Mouse (Mus musculus): ENCODE results near the gene Kctd6.

Gene Kctd6

DNA sequence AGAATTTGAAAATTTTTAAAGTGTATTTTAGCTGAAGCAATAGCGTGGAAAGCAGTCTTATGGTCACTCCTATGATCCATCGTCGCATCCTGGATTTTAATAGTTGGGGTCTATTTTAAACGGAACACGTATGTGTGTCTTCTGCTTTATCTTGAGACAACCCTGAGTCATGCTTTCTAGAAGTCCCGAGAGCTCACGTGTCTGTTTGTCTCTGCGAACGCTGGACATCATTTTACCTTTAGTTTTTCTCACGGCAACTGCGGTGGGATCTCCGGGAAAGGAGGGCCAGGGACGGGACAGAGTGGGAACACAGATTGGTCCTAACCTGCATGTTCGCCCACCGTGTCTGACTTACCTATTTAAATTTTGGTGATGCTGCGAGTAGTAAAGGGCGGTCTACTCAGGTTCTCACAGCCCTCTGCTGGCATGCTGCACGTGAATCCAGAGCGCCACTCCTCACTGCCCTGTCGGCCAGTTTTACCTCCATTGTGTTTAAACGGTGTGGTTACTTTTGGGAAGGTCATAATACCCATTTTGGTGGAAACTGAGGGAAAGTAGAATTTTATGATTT, 1.4 kb downstream of the Kctd6 start:
- DNase-seq, result peak; percentile 40

DNA sequence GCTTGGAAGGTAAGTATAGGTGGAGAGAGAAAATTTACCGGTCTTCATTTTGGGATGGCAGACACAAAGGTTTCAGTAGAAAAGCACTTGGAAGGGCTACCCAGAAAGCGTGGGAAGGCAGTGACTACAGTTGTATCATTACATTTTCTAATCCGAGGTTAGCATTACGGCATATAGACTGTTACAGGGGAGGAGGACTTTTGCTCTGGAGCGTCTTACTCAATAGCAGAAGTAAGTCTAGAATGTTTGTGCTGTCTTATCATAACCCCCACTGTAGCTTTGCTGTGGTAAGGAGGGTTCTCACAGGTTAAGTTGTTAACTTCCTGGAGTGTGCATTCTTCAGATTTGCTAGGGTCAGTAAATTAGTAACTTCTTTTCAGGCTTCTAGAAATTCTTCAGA, 2.2 kb downstream of the Kctd6 start:
- no peak for DNase-seq

DNA sequence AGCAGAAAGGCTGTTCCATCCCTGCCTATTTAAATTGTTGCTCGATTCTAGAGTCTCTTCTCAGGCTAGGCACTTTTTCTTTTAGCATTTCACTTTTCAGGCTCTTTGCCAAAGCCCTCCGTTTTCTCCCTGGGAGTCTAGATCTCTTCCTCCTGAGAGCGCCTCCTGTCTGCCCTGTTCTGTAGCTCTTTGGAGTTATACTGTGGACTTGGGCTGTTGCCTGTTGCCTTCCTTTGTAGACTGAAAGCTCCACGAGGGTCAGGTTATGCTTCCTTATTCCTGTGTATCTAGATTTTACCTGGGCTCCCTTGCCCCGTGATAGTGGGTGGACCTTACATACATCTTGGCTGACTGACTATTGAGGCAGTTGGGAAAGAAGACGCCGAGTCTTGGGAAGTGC, 4.3 kb downstream of the Kctd6 start:
- DNase-seq, result peak; percentile 9

DNA sequence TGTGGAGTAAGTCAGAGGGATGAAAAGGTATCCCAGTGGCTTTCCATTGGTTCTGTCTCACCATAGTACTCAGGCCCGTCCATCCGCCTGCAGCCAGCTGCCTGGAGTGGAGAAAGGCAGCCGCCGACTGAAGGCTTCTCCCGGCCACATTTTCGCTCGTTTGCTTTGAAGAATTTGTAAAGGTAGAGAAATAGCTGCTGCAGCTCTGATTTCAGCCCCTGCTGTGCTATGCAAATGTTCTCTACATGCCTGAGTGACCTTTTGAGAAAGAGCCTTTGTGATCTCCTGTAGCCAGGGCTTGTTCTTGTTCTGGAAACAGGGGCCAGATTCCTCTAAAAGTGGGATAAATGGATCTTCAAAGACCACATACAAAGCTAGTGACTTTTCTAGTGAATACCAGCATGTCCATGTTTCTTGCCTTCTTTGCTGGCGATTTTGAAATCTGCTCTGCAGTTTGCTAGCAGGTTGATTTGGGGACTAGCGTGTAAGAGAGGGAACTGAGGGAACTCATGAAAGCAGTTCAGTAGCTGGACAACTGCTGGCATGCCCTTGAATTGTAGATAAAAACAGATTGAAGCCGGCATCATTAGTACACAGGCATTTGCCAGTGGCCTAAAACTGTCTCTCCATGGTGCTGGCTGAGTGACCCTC, 4.9 kb downstream of the Kctd6 start:
- DNase-seq, result peak; percentile 21

DNA sequence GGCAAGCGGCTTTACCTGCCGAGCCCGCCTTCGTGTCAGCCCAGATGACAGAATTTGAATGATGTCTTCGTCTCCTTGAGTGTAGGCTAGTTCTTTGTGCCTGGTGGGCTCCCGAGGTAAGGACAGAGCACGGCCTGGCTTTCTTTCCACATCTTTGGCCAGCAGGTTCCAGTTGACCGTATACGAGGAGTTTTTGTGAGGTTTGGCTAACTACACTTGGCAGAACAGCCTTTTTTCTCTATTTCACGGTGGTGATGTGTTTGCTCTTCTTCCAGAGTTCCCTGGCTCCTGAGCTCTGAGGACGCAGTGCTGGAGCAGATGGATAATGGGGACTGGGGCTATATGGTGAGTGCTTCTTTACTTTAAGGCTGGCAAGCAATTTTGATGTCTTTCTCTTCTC, 5.9 kb downstream of the Kctd6 start:
- DNase-seq, result no peak

DNA sequence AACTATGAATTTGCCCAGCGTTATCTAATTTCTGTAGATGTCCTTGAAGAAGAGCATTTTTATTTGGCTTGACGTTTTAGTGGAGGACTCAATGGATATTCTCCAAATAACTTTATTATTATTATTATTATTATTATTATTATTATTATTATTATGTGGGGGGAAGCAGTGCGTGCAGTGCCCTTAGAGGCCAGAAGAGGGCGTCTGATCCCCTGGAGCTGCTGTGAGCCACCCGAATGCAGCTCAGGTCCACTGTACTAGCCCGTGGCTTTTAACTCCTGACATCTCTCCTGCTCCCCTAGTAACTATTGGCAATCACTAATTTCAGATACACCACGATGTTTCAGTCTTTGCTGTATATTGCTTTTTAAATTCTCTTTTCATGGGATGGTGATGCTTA, 6.4 kb downstream of the Kctd6 start:
- no peak for DNase-seq

DNA sequence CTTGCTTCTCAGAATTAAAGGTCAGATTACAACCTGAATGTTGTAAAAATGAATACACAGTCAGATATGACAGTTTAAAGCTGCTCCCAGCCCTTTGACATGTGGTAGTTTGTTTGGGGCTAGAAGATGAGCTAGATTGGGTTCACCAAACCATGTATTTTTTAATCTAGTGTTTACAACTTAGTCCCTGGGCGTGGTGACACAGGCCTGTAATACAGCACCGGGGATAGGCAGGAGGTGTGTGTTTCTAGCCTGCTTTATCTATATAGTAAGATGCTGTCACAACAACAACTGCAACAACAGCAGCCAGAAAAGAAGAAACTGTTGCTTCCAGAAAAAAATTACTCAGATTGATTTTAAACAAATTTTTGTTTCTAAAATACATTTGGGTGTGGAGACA, 7.0 kb downstream of the Kctd6 start:
- no peak for DNase-seq

DNA sequence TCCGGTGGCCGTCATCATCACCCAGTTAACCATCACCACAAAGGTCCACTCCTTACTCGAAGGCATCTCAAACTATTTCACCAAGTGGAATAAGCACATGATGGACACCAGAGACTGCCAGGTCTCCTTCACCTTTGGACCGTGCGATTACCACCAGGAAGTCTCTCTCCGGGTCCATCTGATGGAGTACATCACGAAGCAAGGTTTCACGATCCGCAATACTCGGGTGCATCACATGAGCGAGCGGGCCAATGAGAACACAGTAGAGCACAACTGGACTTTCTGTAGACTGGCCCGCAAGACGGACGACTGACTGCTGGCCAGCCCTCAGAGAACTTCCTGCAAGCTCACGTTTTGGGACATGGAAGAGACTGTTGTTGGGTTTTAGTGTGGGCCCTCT, 8.6 kb downstream of the Kctd6 start:
- DNase-seq, result peak; percentile 88

DNA sequence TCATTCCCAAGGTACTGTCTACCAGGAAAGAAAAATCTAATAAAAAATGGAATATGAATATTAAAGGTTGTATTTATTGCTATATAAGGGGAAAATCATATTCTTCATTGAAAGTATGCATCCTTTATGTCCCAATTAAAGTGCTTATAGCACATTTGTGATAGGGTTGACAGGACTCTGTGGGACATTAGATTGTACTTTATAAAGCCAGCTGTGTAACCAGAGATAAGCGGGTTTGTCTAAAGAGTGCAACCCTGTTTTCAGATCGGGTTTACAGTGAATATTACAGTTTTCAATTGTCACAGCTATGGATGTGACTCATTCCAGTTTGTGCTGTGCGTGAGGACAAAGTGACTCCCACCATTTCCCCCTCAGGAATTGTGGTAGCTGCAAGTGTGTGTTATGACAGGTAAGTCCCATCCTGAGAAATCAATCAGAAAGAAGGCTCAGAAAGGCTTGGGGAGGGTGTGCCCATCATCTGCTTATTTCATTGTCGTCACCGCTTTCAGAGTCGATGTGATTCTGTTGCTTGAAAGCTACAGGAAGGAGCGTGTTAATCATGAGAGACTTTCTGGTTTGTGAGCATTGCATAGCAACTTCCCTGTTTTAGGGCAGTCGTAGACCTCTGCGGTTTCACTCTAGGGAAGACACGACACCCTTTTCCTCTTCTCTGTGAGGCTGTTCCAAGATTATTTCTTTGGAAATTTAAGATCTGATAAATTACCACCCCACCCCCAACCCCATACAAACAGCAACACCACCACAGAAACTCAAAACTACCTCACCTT, 9.8 kb downstream of the Kctd6 start:
- DNase-seq, result no peak

DNA sequence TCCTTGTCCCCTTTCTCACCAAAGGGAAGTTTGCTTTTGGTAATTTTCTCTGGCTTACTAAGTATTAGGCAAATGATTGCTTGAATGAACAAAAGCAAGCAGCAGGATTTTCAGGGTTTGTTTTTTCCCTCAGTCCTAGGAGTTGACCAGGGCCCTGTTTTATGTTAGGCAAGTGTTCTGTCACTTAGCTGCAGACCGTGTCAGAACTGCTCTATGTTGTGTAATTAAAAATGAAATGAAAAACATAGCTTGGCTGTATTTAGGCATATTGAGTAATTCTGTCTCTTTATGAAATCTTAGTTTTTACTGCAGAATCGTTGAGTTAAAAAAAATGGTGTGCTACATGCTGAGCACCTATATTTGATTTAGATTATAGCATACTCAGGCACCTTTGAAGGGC, 10.9 kb downstream of the Kctd6 start:
- no peak for DNase-seq

DNA sequence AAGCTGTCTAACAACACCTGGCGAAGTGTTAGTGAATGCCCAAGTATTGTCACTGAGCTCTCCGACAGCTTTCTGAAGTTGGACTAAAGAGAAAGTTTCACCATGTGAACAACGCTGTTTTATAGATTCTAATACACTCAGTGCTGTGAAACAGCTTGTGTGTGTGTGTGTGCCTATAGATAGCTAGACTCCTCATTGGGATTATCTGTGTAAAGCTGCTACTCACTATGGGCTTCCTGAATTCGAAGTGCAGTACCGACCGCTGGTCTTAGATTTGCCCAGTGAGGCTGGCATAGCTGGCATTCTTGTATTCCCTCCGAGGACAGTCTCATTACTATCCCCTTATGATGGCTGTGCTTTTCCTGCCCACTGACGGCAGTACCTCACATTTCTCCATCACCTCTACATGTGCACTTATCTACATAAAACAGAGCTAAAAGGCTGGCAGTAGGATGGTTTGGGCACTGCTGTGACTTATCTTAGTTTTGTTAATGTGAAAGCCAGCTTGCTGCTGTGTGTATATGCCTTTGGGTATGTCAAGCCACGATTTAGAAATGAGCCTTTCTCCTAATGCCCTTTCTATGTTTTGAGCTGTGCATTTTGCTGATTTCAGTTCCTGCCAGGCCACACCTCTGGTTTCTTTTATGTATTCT, 15.6 kb downstream of the Kctd6 start:
- DNase-seq, result no peak

DNA sequence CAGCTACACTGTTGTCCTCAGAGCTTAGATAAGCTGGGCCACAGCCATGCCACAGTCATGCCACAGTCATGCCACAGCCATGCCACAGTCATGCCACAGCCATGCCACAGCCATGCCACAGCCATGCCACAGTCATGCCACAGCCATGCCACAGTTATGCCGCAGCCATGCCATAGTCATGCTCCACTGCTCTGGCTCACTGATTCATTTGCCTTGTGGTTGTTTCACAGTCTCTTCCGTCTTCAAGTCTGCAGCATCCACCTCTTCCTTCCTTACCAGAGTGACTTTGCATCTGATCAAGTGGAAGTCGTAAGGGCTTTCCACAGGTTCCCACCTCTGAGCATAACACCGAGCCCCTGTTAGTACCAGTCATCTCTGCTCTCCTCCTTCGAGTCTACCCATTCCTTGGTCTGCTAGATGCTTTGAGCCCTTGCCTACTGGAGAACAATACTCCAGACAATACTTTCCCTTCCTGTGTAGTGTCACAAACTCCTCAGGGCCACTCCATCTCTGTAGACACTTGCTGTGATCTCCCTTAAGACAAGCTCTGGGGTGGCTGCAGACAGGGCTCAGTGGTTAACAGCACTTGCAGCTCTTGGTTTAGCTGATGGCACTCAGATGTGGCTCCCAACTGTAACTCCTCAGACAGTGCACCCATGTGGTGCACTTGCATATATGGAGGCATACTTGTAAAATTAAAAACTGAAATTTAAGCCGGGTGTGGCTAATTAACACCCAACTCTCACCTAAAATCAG, 18.4 kb downstream of the Kctd6 start:
- DNase-seq, result no peak

DNA sequence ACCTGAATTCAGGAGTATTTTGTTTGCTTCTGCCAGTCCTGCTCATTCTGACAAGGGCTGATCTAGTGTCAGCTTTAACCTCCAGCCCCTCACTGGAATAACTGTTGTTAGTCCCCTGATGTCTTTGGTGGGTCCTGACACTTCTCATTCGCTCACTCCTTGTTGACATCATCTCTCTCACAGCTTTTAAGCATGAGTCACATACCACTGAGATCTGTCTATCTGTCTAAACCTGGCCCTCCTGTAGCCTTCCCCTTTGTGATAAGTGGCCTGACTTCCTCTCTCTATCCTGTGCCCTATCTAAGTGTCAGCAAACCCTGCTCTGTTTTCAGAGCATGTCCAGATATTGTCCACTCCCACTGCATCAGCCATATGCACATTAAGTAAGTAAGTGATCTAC, 19.3 kb downstream of the Kctd6 start:
- no peak for DNase-seq

DNA sequence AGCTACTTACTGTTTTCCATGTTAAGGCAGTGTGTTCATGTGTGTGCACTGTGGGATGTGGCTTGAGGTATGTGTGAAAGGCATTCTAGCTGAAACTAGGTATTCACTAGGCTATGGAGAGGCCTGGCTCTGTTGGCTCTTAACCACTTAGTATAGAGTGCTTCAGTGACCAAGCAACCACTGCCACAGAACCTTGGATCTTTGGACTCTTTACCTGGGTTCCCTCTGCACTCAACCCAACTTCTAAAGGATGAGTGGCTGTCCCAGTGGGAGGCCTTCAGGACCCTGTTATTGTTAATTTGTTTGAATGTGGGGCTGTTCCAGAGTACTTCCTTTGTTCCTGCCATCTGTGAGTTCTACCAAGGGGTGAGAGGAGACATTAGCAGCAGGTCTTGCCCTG, 27.9 kb downstream of the Kctd6 start:
- DNase-seq, result no peak

DNA sequence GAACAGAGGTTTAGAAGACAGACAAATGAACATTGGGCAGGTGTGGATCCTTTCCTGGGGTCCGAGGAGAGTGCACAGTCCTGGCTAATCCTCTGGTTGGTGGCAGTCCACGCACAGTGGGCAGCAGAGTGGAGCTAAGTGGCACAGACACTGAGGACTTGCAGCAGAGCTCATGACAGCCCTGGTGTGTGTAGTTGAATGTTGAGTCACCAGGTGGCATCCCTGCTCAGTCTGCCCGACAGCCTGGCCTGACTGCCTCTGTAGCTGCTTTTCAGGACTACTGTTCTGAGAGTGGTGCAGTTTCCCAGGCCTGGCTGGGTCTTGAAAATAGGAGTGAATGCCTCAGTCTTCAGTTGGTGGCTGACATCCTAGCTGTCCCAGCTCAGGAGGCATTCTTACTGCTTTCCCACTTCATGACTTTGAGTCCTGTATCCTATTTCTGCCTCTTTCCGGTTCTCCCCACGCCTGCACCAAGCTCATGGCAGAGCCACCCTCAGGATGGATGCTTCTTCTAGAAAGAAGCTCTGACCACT, 28.5 kb downstream of the Kctd6 start:
- DNase-seq, result peak; percentile 61

DNA sequence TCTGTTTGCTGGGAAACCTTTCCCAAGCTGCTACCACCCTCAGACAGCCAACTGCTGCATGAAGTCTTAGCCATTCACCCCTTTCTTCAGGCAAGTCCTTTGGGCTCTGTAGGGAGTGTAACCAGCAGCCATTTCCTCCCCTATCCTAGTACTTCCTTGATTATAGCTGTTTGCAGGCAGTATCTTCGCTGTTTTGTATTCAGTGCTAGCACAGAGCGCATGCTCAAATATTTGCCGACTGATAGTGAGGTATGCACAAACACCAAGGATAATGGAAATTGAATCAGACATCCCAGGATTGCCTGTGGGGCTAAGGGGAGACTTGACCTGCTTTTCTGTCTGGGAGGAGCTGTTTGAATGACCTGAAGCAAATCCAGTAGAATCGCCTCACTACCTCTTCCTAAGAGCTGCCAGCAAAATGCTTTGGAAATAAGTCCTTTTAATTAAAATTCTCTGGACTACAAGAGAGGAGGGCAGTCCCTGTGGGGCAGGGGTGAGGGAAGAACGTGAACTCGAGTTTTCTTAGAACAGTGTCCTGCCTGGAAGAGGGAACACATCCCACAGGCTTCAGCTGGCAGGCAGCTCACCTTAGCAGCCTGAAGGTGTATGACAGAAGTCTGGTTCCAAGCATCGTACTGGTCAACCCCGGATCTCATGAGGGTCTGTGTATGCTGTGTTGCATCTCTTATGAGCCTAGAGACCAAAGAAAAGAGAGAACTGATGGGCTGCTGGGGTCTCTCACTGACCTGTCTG, 29.4 kb downstream of the Kctd6 start:
- peak; percentile 27 for DNase-seq

DNA sequence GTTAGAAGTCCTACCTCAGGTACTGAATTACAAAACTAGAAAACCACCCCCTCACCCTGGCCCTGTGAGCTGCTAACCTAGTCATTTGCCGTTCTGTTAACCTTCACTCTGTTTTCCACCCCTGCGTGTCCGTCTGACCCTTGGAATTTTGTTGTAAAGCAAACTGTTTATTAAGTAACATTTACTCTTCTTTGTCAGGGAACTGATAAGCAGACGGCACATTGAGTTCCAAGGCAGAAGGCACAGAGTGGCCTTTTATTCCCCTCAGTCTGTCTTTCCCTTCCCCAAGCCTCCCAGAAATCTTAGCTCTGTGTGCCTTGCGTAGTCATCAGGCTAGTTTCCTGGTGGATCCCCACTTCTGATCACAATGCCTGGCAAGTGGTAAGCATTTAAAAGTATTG, 30.3 kb downstream of the Kctd6 start:
- DNase-seq, result peak; percentile 77

DNA sequence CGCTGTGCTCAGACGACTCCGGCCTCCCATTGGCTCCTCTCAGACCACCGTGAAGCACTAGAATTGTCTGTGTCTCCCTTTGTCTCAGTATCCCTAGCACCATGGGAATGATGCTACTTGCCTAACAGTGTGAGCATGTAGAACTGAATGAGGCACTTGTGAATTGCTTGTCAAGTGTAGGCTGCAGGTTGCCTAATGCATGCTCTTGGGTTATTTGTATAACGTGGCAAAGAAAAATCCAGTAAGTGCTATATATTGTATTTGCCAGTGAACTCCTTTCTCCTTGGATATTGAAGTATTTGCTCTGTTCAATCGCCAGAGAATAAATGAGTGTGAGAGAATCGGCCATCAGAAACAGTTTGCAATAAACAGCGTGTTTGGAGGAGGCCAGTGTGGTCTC, 32.9 kb downstream of the Kctd6 start:
- DNase-seq, result no peak

DNA sequence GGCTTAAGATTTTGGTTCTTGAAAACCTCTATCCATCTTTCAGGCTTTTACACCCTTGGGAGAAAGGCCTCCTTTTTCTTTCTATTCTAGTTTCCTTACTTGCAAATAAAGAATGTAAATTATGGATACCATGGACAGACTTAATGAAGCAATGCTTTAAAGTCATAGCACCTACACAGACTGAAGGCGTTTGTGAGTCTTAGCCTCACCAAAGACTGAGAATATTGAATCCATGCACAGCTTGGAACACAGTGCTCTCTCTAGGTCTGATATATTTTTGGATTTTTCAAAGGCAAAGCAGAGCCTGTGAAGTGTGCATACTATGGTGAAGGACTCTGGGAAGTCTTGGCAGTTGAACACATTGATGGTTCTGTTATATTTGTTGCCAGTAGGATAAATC, 35.3 kb downstream of the Kctd6 start:
- DNase-seq, result no peak

DNA sequence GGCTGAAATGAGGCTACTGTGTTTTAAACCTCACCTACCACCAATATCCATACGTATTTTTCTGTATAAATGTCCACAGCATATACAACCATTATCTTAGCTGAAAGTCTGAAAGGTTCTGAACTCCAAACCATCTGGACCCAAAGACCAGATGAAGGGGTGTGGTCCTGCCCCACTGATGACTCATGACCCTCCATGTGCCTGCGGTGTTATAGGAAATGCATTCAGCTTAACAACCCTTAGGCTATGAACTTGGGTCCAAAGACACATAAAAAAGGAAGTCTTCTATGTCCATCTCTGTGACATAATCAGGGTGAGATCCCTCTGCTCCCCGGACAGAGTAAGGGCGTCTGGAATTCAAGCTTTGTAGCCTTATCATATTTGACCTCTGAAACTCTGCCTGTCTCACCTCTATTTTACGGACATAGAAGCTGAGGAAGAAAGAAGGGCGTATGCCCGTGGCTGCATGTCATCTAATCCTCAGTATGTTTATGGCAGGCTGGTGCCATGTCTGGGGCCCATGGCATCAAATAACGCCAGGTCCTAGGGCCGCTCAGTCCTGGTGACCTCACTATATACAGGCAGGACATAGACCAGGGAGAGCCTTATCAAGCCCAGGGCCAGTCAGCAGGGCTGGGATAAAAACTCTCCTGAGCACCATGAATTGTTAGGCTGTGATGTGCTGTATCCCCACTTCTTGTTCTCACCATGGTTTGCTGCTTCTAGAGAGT, 36.4 kb downstream of the Kctd6 start:
- DNase-seq, result no peak

DNA sequence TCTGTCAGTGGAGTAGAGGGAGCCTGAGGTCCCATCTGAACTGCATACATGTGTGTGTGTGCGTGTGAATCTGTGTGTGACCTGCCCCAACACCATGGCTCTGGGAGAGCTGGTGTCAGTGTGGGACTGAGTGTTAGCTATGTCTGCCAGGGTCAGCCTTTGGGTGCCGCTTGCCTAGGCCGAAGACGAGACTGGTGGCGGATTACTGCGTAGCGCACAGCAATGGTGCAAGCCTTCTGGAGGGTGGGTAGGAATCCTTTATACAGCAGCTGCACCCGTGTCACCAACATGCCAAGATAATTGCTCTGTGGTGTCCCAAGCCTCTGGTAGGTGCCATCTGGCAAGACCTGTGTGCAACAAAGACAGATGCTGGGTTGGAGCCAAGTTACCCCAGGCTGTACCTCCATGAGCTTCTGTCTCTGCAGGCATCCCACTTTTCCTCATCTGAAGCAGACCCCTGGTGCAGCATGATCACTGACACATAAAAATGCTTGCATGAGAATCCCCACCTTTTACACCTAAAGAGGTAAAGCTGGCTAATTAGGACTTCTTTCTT, 37.5 kb downstream of the Kctd6 start:
- no peak for DNase-seq
